Mouse (Mus musculus) testis, adult 2 months (tissue): Measurements from ENCODE around the gene Crnkl1.
"Not testable (repeated sequence)": the region's sequence is repeated elsewhere in the genome, so short reads cannot be mapped to it uniquely, and the experiment has no call there.

Experiments
- CTCF ChIP-seq: fragments of 200-500 bp; IDR thresholded peaks from 2 replicates; pipeline ENCODE4 v1.5.1; 2012; ENCODE audit warnings: low read depth, mild to moderate bottlenecking, inconsistent platforms, low read length, moderate library complexity; ENCODE audit not compliant: control insufficient read depth, insufficient read depth, insufficient replicate concordance
- POLR2A ChIP-seq: fragments of 200-500 bp; IDR thresholded peaks from 2 replicates; pipeline ENCODE4 v1.6.1; 2012; ENCODE audit warnings: low read depth, mild to moderate bottlenecking, inconsistent platforms, low read length, moderate library complexity; ENCODE audit not compliant: control insufficient read depth

- TF ChIP-seq CTCF, POLR2A: not testable (repeated sequence)
Observed at GRCm38 (mm10) chr2:145900318-145900717, 34.5 kb downstream of the Crnkl1 start.
